Mouse (Mus musculus) G1E (cell line): ENCODE measurements around the gene Il22ra1.

Source experiments
- CTCF ChIP-seq: IDR thresholded peaks from 2 replicates; pipeline ENCODE4 v1.5.1; 2012; ENCODE audit warnings: low read depth, low read length, inconsistent platforms, mixed read lengths
- POLR2AphosphoS5 ChIP-seq: IDR thresholded peaks from 2 replicates; pipeline ENCODE4 v1.6.1; 2012; ENCODE audit warnings: low read depth, low read length, inconsistent platforms; ENCODE audit not compliant: insufficient replicate concordance

GRCm38 (mm10) chr4:135759356-135759976, 31.5 kb downstream of the Il22ra1 start, which contains the start of gene Myom3:
- no peak for TF ChIP-seq CTCF
- no peak for TF ChIP-seq POLR2AphosphoS5
